ENCODE assay signal across 1 mouse cellular context in the genomic region with DNA sequence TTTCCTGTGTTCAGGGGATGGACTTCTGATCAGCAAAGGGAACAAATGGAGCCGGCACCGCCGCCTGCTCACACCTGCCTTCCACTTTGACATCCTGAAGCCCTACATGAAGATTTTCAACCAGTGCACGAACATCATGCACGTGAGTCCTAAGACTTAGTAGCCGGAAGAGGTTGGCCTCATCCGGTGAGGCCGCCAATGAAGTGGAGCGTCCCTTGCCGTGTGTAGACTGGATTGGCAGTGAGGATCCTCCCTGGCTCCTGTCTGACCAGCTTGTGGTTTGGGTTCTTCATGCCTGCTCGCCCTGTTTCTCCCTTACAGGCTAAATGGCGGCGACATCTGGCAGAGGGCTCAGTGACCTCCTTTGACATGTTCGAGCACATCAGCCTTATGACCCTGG.
TF ChIP-seq lines count a peak whose summit lies in the region.

No protein-coding gene starts in this region.

TF ChIP-seq in ES-E14, 5 proteins besides CTCF, POLR2A, EP300 and RAD21:
- TF ChIP-seq CHD2 (IDR thresholded peaks at IDR 0.05; ENCODE audit: low read depth, low read length) = no peak
- no peak for TF ChIP-seq ZNF384 (IDR thresholded peaks at IDR 0.05; ENCODE audit: low read depth, low read length)
- TF ChIP-seq MAFK (IDR thresholded peaks at IDR 0.05; ENCODE audit: insufficient read depth, low read depth, low read length) = no peak
- no peak for TF ChIP-seq HCFC1 (IDR thresholded peaks at IDR 0.05; ENCODE audit: borderline replicate concordance, insufficient read depth, low read length)
- no peak for TF ChIP-seq ZC3H11A (IDR thresholded peaks at IDR 0.05; ENCODE audit: borderline replicate concordance, low read depth, low read length)
TF ChIP-seq in ES-E14: peak in this region for 0.
